Mouse (Mus musculus) brown adipose tissue, adult 24 weeks (tissue): ENCODE measurements around the gene Mtif3. TPM values are rescaled to one million over a fixed set of nuclear protein-coding genes. Genes with fewer than 3 reads are reported as not detected.
"Not testable (repeated sequence)": the region's sequence is repeated elsewhere in the genome, so short reads cannot be mapped to it uniquely, and the experiment has no call there.

Source experiments
- H3K27ac ChIP-seq: fragments of 200-500 bp; replicated peaks from 2 replicates; pipeline ENCODE4 v1.5.1; 2012; ENCODE audit warnings: low read depth, mild to moderate bottlenecking, low read length
- H3K4me1 ChIP-seq: fragments of 200-500 bp; 2 replicates; pipeline ENCODE4 v1.6.1; 2012; ENCODE audit warnings: low read length, mixed read lengths; ENCODE audit not compliant: control insufficient read depth, insufficient read depth, insufficient read length
- H3K4me3 ChIP-seq: fragments of 200-500 bp; 2 replicates; pipeline ENCODE4 v1.5.1; 2012; ENCODE audit warnings: low read depth, mild to moderate bottlenecking, low read length, moderate library complexity; ENCODE audit not compliant: insufficient read depth
- polyA plus RNA-seq: library from polyadenylated mRNA; stranded (reverse); fragments of >200 nt; gene quantifications from 2 replicates; pipeline ENCODE4 v1.2.4, GENCODE M21; 2012; ENCODE audit not compliant: missing spikeins, insufficient read depth, insufficient read length

The Mtif3 gene
- polyA plus RNA-seq, 1 experiment = 36.3 TPM

DNA sequence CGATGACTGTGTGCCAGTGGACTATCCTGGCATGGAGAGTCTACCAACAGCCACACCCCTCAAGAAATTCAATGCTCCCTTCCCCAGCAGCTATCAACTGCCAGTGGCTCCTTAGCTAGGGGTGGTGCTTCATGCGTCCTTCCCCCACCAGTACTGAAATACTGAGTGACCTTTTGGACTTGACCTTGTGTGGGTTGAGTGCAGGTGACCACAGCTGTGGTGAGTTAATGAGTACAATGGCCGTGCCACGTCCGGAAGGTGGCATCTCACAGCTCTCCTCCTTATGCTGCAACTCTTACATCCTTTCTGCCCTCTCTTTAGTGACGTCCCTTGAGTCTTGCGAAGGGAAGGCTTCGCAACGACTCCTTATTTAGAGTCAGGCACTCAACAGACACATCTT is 9.8 kb upstream of the Mtif3 start:
- H3K4me3 ChIP-seq = no peak overlapping the region
- no peak overlapping the region for H3K27ac ChIP-seq

DNA sequence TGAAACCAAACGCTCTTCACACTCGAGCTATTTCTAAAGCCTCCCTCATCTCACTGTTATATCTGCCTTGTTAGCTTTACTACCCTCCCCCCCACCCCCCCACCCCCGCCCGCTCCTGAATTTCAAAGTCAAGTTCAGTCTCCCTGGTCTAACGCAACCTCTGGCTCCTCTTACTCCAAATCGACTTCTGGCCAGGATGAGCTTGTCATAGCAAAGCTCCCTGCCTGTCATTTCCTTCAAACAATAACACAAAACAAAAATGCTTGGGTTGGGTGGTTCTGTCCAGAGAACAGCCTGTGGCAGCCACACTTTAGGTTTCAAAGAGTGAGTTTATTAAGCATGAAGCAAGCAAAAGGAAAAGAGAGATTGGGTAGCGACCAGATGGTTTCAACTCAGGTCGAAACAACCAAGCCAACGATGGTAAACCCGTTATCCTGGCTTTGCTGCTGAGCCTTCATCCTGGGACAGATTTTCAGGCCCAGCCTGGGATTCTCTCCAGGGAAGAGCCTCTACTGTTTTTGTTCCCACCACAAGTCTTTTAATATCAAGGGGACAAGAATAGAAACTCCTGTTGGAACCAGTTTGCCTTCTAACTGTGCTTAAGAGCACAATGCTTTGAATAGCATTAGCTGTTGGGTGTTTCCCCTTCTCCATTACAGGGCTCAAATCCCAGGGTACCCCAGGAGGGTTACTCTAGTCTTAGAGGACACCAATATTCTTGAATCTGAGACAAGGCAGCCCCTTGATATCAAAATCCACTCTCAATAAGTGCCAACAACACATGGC is 8.4 kb upstream of the Mtif3 start:
- H3K27ac ChIP-seq = no peak overlapping the region
- H3K4me3 ChIP-seq = no peak overlapping the region
- H3K4me1 ChIP-seq = no peaks in the 10 kb centered on the region

More for the DNA sequence above, 9.8 kb upstream of the Mtif3 start:
- H3K4me1 ChIP-seq = no peaks in the 10 kb centered on the region

DNA sequence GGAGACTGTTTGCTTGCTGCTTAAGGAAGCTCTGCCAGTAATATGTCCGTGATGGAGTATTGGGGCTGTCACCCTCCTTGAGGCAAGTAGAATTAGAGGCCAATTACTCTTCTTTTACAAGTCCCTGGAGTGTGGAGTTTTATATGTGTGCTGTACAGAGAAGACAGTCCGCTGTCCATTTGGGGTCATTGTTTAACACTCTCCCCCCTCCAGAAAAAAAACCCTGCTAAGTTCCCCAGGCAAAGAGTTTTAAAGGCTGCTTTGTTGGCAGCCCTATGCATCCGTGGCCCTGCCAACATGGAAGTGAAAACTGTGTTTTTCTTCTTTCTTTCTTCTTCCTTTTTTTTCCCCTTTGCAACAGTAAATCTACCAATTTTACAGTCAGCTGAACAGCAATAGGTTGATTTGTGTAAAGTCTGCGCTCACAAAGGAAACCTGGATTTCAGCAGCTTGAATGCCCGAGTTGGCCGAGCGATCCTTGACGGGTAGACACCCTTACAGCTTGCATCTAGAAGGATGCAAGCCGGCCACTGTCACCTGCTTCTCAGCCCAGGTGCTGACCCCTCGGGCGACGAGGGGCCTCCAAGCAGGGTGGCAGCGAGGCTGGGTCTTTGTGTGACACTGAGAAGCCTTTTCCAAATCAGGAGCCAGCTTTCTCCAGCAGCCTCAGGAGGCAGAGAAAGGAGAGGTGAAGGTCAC is 5.2 kb upstream of the Mtif3 start:
- H3K27ac ChIP-seq = no peak overlapping the region
- H3K4me3 ChIP-seq = no peak overlapping the region
- H3K4me1 ChIP-seq = peaks cover 9% of the 10 kb centered on the region; the same call in 1 of the 2 replicates

DNA sequence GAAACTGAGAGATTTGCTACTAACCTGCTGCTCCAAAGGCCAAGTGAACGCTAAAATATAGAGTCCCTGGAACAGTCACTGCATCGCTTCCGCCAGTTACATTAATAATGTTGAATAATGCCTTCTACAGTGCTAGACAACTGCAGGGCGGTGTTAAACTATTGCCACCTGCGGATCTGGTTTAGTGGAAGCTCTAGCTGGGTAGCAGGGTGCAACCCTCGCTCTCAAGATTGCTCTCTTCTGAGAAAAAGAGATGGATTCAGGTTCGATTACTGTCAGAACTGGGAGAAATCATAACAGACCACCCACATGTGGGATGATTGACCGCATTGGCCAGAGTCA is 308 bp upstream of the Mtif3 start:
- H3K4me3 ChIP-seq = peak overlapping the region; percentile 97
- no peak overlapping the region for H3K27ac ChIP-seq
- peaks cover 11% of the 10 kb centered on the region; the same call in 1 of the 2 replicates for H3K4me1 ChIP-seq

DNA sequence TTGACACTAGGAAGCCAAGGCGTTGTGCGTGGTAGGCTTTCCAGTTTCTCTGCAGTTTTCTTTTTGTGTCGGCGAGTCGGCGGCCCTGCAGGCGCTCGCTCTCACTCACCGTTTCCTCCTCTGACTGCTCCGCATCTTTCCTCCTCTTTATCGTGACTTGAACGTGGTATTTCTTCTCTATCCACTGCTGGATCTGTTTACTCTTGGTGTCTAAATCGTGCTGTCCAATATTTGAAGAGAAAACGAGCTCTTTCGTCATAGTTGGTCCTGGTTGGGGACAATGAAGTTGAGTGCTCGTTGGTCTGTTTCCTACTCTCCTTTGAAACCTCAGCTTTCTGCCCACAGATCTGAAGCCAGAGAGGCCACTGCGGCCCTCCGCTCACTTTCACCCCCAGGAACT is 6.9 kb downstream of the Mtif3 start:
- no peak overlapping the region for H3K27ac ChIP-seq
- no peaks in the 10 kb centered on the region for H3K4me1 ChIP-seq
- H3K4me3 ChIP-seq = no peak overlapping the region

DNA sequence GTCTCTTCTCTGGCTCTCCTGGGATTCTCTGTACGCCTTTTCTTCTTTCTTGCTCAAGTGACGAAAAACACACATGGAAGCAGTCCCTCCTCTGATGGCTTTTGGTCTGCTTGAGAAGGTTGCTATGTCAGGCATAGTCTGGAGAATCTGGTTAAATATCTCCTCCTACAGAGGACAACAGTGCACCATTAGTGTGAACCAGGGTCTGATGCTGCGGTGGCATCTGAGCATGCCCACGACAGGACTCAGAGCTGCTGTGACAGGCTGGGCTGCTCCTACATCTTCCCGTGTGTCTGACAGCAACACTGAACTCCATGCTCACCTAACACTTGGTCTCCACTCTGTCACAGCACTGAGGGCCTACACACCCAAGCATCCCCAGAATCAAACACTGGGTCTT is 7.9 kb downstream of the Mtif3 start:
- Histone ChIP-seq H3K4me1 (no peaks in the 10 kb centered on the region), H3K27ac (no peak overlapping the region), H3K4me3 (no peak overlapping the region)

DNA sequence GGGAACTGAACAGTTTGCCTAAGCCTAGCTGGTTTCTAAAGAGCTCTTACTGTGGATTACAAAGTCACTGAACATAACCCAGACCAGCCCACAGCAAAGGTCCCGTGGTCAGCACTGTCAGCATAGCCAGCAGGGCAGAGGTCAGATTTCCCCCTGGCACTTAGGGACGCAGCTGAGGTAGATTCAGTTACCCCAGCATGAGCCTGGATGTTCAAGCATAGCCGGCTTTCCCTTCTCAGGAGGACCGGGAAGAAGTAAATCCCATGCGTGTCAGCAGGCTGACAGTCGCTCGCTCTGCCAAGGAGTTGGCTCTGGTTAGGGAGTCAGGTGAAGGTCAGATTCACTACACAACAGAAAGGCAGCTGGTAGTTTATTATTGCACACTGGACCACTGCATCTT is 9.0 kb downstream of the Mtif3 start:
- Histone ChIP-seq H3K4me1 (peaks cover 2% of the 10 kb centered on the region; the same call in 1 of the 2 replicates), H3K4me3 (no peak overlapping the region), H3K27ac (no peak overlapping the region)

DNA sequence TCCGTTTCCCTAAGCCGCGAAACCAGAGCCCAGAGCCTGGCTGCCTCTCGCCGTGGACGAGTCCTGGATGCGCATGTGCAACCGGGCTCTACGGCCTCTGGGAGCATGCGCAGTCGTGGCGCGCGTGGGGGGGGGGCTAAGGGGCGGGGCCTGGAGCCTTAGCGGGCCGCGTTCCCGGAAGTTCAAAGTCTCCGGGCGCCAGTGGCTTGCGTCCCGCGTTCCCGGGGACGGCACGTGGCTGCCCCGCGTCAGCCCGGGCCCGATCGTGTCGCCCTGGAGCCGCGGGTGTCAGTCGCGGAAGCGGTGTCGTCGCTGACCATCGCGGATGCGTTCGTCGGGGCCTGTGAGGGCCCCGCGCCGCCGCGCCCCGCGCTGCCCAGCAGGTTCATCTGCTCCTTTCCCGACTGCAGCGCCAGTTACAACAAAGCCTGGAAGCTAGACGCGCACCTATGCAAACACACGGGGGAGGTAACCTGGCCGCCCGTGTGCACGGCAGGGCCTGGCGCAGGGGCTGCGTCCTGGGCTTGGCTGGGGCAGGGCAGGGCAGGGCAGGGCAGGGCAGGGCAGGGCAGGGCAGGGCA is 15.0 kb downstream of the Mtif3 start, which contains the start of gene Gtf3a:
Gtf3a (plus strand) TSS at position 150 of the 581 bp plus-strand sequence.
- H3K4me3 ChIP-seq = peak within 1 kb of the TSS; percentile 67
- H3K4me1 ChIP-seq = peaks cover 11% of the 10 kb centered on the region; the same call in 1 of the 2 replicates
- peak within 1 kb of the TSS; percentile 82 for H3K27ac ChIP-seq

DNA sequence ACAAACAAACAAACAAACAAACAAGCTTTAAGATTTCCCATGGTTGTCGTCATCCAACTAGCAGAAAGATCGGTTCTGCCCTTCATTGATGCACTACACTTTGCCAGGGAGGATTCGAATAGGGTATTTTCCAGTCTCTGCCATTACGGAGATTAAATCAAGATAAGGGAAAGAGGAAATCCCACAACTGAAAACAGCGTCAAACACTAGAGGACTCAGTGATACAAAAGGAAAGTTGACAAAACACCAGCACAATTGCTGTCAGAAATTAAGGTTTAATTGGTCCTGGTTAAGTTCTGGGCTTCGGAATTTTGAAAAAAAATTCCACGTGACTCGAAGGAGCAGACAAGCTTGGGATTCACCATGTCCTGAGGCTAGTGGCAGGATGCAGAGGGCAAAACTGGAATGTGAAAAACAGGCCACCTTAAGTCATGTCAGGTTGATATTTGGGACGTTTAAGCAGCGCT is 15.5 kb downstream of the Mtif3 start:
- peak overlapping the region; percentile 82 for H3K27ac ChIP-seq

DNA sequence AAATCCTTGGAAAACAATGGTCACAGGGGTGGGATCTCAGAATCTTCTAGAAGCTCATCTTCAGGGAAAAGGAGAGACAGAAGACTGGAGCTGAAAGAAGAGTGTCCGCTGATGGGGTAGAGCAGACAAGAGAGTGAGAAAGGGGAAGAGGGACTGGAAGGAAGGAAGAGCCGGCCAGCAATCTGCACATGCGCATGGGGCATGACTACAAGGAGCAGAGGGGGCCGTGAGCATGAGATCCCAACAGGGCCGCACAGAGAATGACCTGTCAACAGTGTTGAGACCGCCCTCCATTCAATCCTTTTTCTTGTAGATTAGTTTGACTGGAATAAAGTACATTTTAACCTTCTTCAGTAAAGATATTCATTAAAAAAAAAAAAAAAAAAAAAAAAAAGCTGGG is 16.1 kb downstream of the Mtif3 start:
- no peak overlapping the region for H3K4me3 ChIP-seq
- peaks cover 11% of the 10 kb centered on the region; the same call in 1 of the 2 replicates for H3K4me1 ChIP-seq
- peak overlapping the region; percentile 71 for H3K27ac ChIP-seq

More for the DNA sequence above, 15.5 kb downstream of the Mtif3 start:
- Histone ChIP-seq H3K4me3 (peak overlapping the region; percentile 58), H3K4me1 (peaks cover 11% of the 10 kb centered on the region; the same call in 1 of the 2 replicates)

DNA sequence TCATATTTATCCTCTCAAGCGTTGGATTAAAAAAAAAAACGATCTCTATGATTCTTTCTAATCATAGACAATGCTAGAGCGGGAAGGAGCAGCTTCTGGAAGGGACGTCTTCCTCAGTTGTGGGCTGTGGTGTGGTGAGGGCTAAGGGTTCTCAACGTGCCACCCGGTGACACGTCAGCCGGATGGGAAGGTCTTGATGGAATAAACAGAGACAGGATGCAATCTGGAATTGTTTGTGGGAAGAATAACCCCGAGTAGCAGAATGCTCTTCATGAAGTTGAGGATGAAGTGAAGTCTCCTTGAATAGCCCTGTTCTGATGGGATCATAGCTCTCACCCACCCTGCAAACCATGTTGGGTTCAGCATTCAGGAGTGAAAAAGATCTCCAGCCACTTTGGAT is 16.9 kb downstream of the Mtif3 start:
- peak overlapping the region; percentile 71 for H3K27ac ChIP-seq
- H3K4me1 ChIP-seq = peaks cover 11% of the 10 kb centered on the region; the same call in 1 of the 2 replicates
- no peak overlapping the region for H3K4me3 ChIP-seq

DNA sequence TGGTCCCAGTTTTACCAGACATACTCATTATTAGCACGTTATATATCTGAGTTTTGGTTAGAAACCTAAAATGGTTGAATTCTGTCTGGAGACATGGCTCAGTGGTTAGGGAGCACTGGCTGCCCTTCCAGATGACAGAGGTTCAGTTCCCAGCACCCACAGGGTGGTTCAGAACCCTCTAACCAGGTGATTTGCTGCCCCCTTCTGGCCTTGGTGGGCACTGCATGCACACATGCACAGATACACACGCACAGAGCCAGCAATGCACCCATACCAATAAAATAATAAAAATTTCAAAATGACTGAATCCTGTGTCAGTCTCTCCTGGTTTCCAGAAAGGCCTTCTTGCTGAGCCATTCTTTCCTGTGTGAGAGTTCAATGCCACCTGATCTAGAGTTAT is 19.0 kb downstream of the Mtif3 start:
- Histone ChIP-seq H3K4me1 (peaks cover 8% of the 10 kb centered on the region; the same call in 1 of the 2 replicates), H3K27ac (no peak overlapping the region), H3K4me3 (no peak overlapping the region)

DNA sequence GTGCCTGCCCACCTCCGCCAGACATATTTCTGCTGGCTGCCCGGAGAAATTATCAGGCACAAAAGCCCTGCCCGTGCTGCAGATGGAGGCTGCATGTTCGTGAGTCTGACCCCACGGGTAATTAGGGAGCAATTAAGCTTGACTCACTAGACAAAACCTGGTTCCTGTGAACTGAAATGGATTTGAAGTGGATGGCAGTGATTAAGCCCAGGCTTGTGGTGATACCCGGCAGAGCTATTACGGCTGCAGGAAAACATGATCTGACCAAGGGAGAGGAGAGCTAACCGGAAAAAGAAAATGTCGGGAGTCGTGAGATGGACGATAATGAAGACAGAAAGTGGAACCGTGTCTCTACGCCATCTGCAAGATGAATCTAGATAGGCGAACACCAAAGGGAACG is 20.6 kb downstream of the Mtif3 start:
- H3K4me1 ChIP-seq = peaks cover 8% of the 10 kb centered on the region; the same call in 1 of the 2 replicates
- no peak overlapping the region for H3K27ac ChIP-seq
- no peak overlapping the region for H3K4me3 ChIP-seq

DNA sequence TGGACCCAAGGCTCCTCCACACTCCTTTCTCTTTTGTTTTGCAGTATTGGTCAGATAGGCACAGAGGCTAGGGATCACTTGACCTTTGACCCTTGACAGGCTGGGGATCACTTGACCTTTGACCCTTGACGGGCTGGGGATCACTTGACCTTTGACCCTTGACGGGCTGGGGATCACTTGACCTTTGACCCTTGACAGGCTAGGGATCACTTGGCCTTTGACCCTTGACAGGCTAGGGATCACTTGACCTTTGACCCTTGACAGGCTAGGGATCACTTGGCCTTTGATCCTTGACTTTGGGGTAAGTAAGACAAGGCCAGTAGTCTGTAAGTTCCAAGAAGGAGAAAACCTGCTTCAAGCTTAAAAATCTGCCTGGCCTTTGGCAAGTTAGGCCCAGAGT is 21.7 kb downstream of the Mtif3 start:
- not testable (repeated sequence) for H3K27ac ChIP-seq, H3K4me3 ChIP-seq, H3K4me1 ChIP-seq

DNA sequence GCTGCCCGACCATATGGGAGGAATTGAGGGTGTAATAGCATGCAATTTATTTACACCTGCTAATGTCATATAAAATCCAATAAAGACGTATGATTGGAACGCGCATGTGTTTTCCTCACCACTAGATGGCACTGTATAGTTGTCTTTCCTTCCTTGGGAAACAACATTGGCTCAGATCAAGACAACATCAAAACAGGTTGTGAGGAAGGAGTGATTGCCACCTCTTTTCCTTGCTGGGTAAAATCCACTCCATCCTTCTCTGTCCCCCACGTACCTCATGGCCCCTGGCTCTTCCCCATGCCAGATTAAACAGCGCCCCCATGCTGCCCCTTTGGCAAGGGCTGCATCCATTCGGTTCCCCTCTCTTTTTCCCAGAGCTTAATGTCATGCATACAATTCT is 23.4 kb downstream of the Mtif3 start:
- H3K27ac ChIP-seq = no peak overlapping the region
- H3K4me1 ChIP-seq = no peaks in the 10 kb centered on the region
- H3K4me3 ChIP-seq = no peak overlapping the region
